Mouse (Mus musculus) heart, postnatal 0 days (tissue): ENCODE results near the gene Pgm3.

Source experiments
- CTCF ChIP-seq: IDR thresholded peaks from 2 replicates; pipeline ENCODE4 v1.5.1; 2016; ENCODE audit warnings: antibody characterized with exemption, control low read depth, low read depth
- EP300 ChIP-seq: IDR thresholded peaks from 2 replicates; pipeline ENCODE4 v1.6.1; 2016; ENCODE audit warnings: antibody characterized with exemption, low read depth

DNA sequence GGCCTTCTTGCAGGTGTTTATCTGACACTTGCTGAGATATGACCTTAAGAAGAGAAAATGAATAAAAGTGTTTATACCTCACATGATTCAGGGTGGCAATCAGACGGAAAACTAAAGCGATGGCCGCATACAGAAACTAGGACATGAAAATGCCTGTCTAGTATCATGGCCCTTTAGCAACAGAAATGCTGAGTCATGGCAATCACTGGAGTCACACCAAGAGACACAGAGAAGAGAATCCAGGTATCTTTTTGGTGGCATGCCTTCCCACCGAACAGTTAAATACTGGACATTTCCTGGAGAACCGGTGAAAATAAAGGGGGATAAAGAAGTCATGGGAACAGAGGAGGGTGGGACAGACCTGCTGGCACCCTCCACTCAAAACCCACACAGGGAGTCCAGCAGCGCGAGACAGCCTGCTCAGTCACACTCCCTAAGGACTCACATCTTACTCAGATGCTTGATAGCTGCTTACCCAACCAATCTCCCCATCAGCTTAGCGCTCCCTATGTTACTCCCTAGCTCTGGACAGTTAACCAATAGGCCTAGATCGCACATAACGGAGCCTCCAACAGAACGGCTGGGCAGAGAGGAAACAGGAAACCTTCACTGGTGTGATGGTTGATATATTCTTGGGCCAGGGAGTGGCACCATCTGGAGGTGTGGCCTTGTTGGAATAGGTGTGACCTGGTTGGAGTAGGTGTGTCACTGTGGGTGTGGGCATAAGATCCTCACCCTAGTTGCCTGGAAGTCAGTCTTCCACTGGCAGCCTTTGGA is 15.6 kb upstream of the Pgm3 start:
- TF ChIP-seq CTCF (no peak), EP300 (no peak)
